Mouse (Mus musculus): Measurements from ENCODE around the gene BC052040. TPM values are rescaled to one million over a fixed set of nuclear protein-coding genes. Genes with fewer than 3 reads are reported as not detected.
A peak's percentile ranks its signal among the peaks of the same experiment; 100 is the strongest.

The BC052040 gene
- total RNA-seq, 2 experiments from 2014 or later: 6.3 to 7.9 TPM

GRCm38 (mm10) chr2:115702610-115703009 lies 121.1 kb downstream of the BC052040 start:
- DNase-seq: no peak

GRCm38 (mm10) chr2:115717535-115717934 lies 136.0 kb downstream of the BC052040 start:
- no peak for DNase-seq

GRCm38 (mm10) chr2:115717980-115718379 lies 136.5 kb downstream of the BC052040 start:
- no peak for DNase-seq

- DNase-seq: no peak
Observed at GRCm38 (mm10) chr2:115723452-115723851, 141.9 kb downstream of the BC052040 start.

- no peak for DNase-seq
Observed at GRCm38 (mm10) chr2:115724216-115724615, 142.7 kb downstream of the BC052040 start.

- DNase-seq: no peak
Observed at GRCm38 (mm10) chr2:115724726-115725125, 143.2 kb downstream of the BC052040 start.

GRCm38 (mm10) chr2:115725503-115725902 lies 144.0 kb downstream of the BC052040 start:
- no peak for DNase-seq

- DNase-seq: no peak
Observed at GRCm38 (mm10) chr2:115725926-115726325, 144.4 kb downstream of the BC052040 start.

GRCm38 (mm10) chr2:115726806-115727205 lies 145.3 kb downstream of the BC052040 start:
- DNase-seq: no peak

GRCm38 (mm10) chr2:115728627-115729026 lies 147.1 kb downstream of the BC052040 start:
- DNase-seq: no peak

- no peak for DNase-seq
Observed at GRCm38 (mm10) chr2:115730502-115730901, 149.0 kb downstream of the BC052040 start.

- peak; percentile 15 for DNase-seq
Observed at GRCm38 (mm10) chr2:115731171-115731570, 149.7 kb downstream of the BC052040 start.

GRCm38 (mm10) chr2:115732572-115732971 lies 151.1 kb downstream of the BC052040 start:
- no peak for DNase-seq

GRCm38 (mm10) chr2:115733017-115733692 lies 151.6 kb downstream of the BC052040 start:
- DNase-seq: no peak

- no peak for DNase-seq
Observed at GRCm38 (mm10) chr2:115734850-115735249, 153.3 kb downstream of the BC052040 start.

- DNase-seq: no peak
Observed at GRCm38 (mm10) chr2:115736416-115736815, 154.9 kb downstream of the BC052040 start.

- no peak for DNase-seq
Observed at GRCm38 (mm10) chr2:115737966-115738365, 156.4 kb downstream of the BC052040 start.

- DNase-seq: no peak
Observed at GRCm38 (mm10) chr2:115742061-115742460, 160.5 kb downstream of the BC052040 start.

- no peak for DNase-seq
Observed at GRCm38 (mm10) chr2:115747639-115748038, 166.1 kb downstream of the BC052040 start.

- no peak for DNase-seq
Observed at GRCm38 (mm10) chr2:115751177-115751576, 169.7 kb downstream of the BC052040 start.

GRCm38 (mm10) chr2:115757685-115758084 lies 176.2 kb downstream of the BC052040 start:
- peak; percentile 59 for DNase-seq

GRCm38 (mm10) chr2:115758542-115758941 lies 177.0 kb downstream of the BC052040 start:
- DNase-seq: no peak

- DNase-seq: no peak
Observed at GRCm38 (mm10) chr2:115764595-115765305, 183.2 kb downstream of the BC052040 start.
